Mouse (Mus musculus): Measurements from ENCODE around the gene Tubb4a. TPM values are rescaled to one million over a fixed set of nuclear protein-coding genes. Genes with fewer than 3 reads are reported as not detected.

Tubb4a gene
- polyA plus RNA-seq, 1 experiment from 2014 or later = 27.1 TPM

GRCm38 (mm10) chr17:57032854-57033253, 54.7 kb downstream of the Tubb4a start:
- no peak for ATAC-seq
- no peak overlapping the region for H3K9ac ChIP-seq
- peak overlapping the region; percentile 69 for H3K4me2 ChIP-seq (replicated peaks)
- no peaks in the 10 kb centered on the region for H3K9me3 ChIP-seq
- peaks cover 8% of the 10 kb centered on the region; the same call in 1 of the 2 replicates for H3K4me1 ChIP-seq (replicated peaks)
- no peak overlapping the region for H3K27ac ChIP-seq
- H3K27me3 ChIP-seq (replicated peaks) = no peaks in the 10 kb centered on the region
- H3K4me3 ChIP-seq (replicated peaks) = no peak overlapping the region
- 90% methylated on average over 4 of the region's 4 CpGs for WGBS
- H3K36me3 ChIP-seq = peaks cover 7% of the 10 kb centered on the region; the same call in 1 of the 2 replicates

- no peaks in the 10 kb centered on the region for H3K27me3 ChIP-seq (replicated peaks)
- H3K9ac ChIP-seq = peak overlapping the region; percentile 39
- peaks cover 15% of the 10 kb centered on the region; the same call in 1 of the 2 replicates for H3K36me3 ChIP-seq
- H3K9me3 ChIP-seq = no peaks in the 10 kb centered on the region
- peak overlapping the region; percentile 85 for H3K27ac ChIP-seq
- peaks cover 8% of the 10 kb centered on the region; the same call in 1 of the 2 replicates for H3K4me1 ChIP-seq (replicated peaks)
- H3K4me2 ChIP-seq (replicated peaks) = peak overlapping the region; percentile 69
- WGBS = under 1% methylated on average over 38 of the region's 38 CpGs
- H3K4me3 ChIP-seq (replicated peaks) = peak overlapping the region; percentile 39
- ATAC-seq = peak; percentile 98
These were observed 55.7 kb downstream of the Tubb4a start for GRCm38 (mm10) chr17:57031661-57032420.

- Histone ChIP-seq H3K9me3 (no peaks in the 10 kb centered on the region), H3K27me3 (replicated peaks) (no peaks in the 10 kb centered on the region), H3K4me3 (replicated peaks) (peak within 1 kb of the TSS; percentile 92), H3K4me2 (replicated peaks) (peak within 1 kb of the TSS; percentile 84), H3K27ac (peak within 1 kb of the TSS; percentile 93), H3K9ac (peak within 1 kb of the TSS; percentile 99), H3K4me1 (replicated peaks) (peaks cover 8% of the 10 kb centered on the region; the same call in 1 of the 2 replicates), H3K36me3 (peaks cover 22% of the 10 kb centered on the region; the same call in 1 of the 2 replicates)
- under 1% methylated on average over 97 of the region's 99 CpGs for WGBS
- peak; percentile 1; the same call in 1 of the 2 replicates for ATAC-seq
These were observed 56.5 kb downstream of the Tubb4a start, which contains the start of gene Khsrp for GRCm38 (mm10) chr17:57030931-57031660. TSS of gene Khsrp (minus strand) at chr17:57031522.

Other genes starting within 250 kb of the Tubb4a start
- not detected in 2 replicates for gene Acsbg2, start 213.3 kb downstream of the Tubb4a start, polyA plus RNA-seq (2015; fragmentation: Nextera tagmentation; extraction: Ambion mirVana)
- 0.15 and 0.19 TPM in 2 replicates for gene 1700061G19Rik, start 212.3 kb downstream of the Tubb4a start, polyA plus RNA-seq (2015; fragmentation: Nextera tagmentation; extraction: Ambion mirVana)
- 39.9 and 40.2 TPM in 2 replicates for gene Mllt1, start 152.4 kb downstream of the Tubb4a start, polyA plus RNA-seq (2015; fragmentation: Nextera tagmentation; extraction: Ambion mirVana)
- gene Acer1, start 105.7 kb downstream of the Tubb4a start, polyA plus RNA-seq (2015; fragmentation: Nextera tagmentation; extraction: Ambion mirVana) = 0.46 and 1.00 TPM in 2 replicates
- gene Clpp, start 97.5 kb downstream of the Tubb4a start, polyA plus RNA-seq (2015; fragmentation: Nextera tagmentation; extraction: Ambion mirVana) = 149 and 166 TPM in 2 replicates
- gene Alkbh7, start 90.4 kb downstream of the Tubb4a start, polyA plus RNA-seq (2015; fragmentation: Nextera tagmentation; extraction: Ambion mirVana) = 41.1 and 42.4 TPM in 2 replicates
- gene Pspn, start 87.8 kb downstream of the Tubb4a start, polyA plus RNA-seq (2015; fragmentation: Nextera tagmentation; extraction: Ambion mirVana) = 0.45 TPM in 1 of 2 replicates, not detected in the other
- gene Gtf2f1, start 76.5 kb downstream of the Tubb4a start, polyA plus RNA-seq (2015; fragmentation: Nextera tagmentation; extraction: Ambion mirVana) = 60.0 and 61.8 TPM in 2 replicates
- gene Gm17949, start 76.3 kb downstream of the Tubb4a start, polyA plus RNA-seq (2015; fragmentation: Nextera tagmentation; extraction: Ambion mirVana) = 0.24 and 0.42 TPM in 2 replicates
- 37.5 and 38.9 TPM in 2 replicates for gene Khsrp, start 56.3 kb downstream of the Tubb4a start, polyA plus RNA-seq (2015; fragmentation: Nextera tagmentation; extraction: Ambion mirVana)
- gene Slc25a41, start 46.1 kb downstream of the Tubb4a start, polyA plus RNA-seq (2015; fragmentation: Nextera tagmentation; extraction: Ambion mirVana) = not detected in 2 replicates
- gene Crb3, start 28.7 kb downstream of the Tubb4a start, polyA plus RNA-seq (2015; fragmentation: Nextera tagmentation; extraction: Ambion mirVana) = 90.2 and 91.6 TPM in 2 replicates
- gene Slc25a23, start 27.9 kb downstream of the Tubb4a start, polyA plus RNA-seq (2015; fragmentation: Nextera tagmentation; extraction: Ambion mirVana) = 7.8 and 8.8 TPM in 2 replicates
- gene Dennd1c, start 9.3 kb downstream of the Tubb4a start, polyA plus RNA-seq (2015; fragmentation: Nextera tagmentation; extraction: Ambion mirVana) = 6.5 and 6.7 TPM in 2 replicates
- gene Tnfsf9, start 17.5 kb upstream of the Tubb4a start, polyA plus RNA-seq (2015; fragmentation: Nextera tagmentation; extraction: Ambion mirVana) = 8.3 and 8.9 TPM in 2 replicates
- 0.23 TPM in 1 of 2 replicates, not detected in the other for gene Cd70, start 62.0 kb upstream of the Tubb4a start, polyA plus RNA-seq (2015; fragmentation: Nextera tagmentation; extraction: Ambion mirVana)
- 0.23 and 0.29 TPM in 2 replicates for gene Tnfsf14, start 106.4 kb upstream of the Tubb4a start, polyA plus RNA-seq (2015; fragmentation: Nextera tagmentation; extraction: Ambion mirVana)
- 4.3 and 7.7 TPM in 2 replicates for gene C3, start 140.4 kb upstream of the Tubb4a start, polyA plus RNA-seq (2015; fragmentation: Nextera tagmentation; extraction: Ambion mirVana)
- gene Gpr108, start 160.7 kb upstream of the Tubb4a start, polyA plus RNA-seq (2015; fragmentation: Nextera tagmentation; extraction: Ambion mirVana) = 32.6 and 34.7 TPM in 2 replicates
- gene Trip10, start 161.7 kb upstream of the Tubb4a start, polyA plus RNA-seq (2015; fragmentation: Nextera tagmentation; extraction: Ambion mirVana) = 45.2 and 46.1 TPM in 2 replicates
- 3.2 TPM in 2 replicates for gene Vav1, start 191.3 kb upstream of the Tubb4a start, polyA plus RNA-seq (2015; fragmentation: Nextera tagmentation; extraction: Ambion mirVana)